Mouse (Mus musculus) frontal cortex, adult (tissue): ENCODE results near the gene Thbs1.

Experiments used
- ATAC-seq: cut with Nextera tagmentation; 2 replicates; pipeline ENCODE4 v1.9.2; 2017; ENCODE audit warnings: mild to moderate bottlenecking, moderate library complexity, mixed read lengths; ENCODE audit not compliant: low TSS enrichment

Thbs1 gene

DNA sequence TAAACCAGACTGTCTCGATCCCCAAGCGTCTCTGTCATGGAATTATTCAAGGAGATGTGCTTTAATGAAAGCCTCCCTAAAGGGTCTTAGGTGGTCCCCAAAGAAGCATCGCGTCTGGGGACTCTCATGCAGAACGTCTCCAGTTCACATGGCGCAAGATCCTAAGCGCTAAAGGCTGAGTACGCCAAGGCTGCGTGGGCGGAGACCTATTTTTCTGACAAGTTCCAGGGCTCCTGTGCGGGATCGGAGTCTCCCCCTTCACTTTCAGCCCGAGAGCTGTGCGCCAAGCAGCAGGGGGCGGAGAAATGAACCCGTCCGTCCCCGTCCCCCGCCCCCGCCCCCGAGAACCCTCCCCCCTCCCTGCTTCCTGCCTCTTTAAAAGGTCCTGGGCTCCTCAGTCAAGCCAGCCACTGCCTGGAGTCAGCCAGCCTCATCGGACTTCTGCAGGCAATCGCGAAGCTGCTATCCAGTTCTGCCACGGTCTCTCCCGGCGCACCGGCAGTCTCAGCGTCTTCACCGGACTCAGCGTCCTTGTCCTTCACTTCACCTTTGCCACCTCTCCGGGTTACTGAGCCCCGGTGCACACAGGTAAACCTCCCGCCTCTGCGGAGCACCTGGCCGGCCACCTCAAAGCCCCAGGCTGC, at the start of gene Thbs1:
Gene Thbs1, plus strand, starts transcription at position 389 of the 644 bp plus-strand sequence.
- peak; percentile 65 for ATAC-seq

DNA sequence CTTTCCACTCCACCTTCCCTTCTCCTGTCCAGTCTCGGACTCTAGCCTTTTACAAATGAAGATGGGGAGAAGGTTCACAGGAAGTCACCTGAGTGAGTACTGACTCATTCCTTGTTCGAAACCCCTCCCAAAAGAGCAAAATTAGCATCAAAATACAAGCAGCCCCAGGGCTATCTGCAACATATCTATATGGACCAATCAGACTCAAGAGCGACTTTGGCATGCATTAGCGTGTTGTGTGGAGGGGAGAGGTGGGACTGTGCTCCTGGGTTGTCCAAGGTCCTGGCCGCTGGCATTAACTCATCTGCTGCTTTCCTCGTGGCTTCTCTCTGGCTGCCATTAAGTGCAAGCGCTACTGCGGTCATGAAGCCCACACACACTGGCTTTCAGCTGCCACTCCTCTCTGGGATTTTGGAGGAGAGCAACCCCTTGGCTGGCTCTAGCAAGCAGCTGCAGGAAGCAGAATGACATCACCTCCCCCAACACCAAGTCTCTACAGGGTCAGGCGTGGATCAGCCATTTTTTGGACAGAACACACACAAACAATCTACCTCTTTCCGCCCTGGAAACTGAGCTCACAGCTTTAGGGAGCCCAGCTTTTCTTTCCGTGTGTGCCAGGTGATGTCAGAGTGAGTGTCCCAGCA, 47.4 kb upstream of the Thbs1 start:
- ATAC-seq: no peak

DNA sequence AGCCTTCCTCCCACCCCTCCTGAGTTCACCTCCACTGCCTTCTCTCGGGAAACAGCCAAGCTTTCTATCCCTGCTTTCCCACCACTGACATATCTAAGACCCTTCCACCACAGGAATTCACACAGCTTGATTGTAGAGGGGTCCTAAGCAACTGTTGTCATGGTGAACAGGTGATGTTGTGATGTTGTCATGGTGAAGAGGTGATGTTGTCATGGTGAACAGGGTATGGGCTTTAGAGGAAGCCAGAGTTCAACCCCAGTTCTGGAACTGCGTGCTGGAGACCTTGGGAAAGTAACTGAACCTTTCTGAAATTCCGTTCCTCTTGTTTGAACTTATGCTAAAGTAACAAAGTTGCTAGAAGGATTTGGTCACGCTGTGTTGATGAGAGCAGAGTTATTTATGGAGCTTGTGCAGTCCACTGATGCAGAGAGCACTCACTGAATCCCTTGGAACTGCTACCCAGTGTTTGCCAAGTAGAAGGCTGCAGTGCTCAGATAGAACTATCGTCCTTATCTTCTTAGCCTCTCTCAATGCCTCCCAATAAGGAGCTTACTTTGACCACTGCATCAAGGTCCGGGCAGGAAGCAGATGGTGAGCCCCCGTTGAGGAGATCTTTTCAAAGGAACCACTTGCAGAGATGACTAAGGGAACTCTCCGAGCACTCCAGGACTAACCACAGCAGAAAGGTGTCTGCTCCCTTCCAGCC, 45.5 kb upstream of the Thbs1 start:
- no peak for ATAC-seq

- ATAC-seq: no peak
Observed at GRCm38 (mm10) chr2:118069975-118070374, 41.7 kb upstream of the Thbs1 start.

DNA sequence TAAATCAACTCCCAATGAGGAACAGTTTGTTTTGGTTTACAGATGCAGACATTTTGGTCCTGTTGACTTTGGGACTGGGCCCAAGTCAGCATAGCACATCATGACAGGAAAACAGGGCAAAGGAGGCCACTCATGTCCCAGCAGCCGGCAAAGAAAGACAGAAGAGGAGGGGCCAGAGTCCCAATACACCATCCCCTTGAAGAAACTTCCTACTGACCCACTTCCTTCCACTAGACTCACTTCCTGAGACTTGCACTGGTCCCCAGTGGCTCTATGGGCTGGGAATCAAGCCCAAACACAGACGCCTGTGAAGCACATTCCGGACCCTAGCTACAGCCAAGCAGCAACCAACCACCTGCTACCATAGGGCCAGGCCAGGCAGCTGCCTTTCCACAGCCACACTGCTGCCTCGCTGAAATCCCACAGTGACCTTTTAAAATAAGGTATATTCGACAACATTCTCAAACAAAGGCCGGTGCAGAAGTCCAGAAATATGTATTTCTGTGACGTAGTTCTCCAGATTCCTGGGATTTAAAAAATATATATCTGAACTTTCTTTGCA, 38.8 kb upstream of the Thbs1 start:
- ATAC-seq: no peak

- no peak for ATAC-seq
Observed at GRCm38 (mm10) chr2:118074030-118074429, 37.6 kb upstream of the Thbs1 start.

DNA sequence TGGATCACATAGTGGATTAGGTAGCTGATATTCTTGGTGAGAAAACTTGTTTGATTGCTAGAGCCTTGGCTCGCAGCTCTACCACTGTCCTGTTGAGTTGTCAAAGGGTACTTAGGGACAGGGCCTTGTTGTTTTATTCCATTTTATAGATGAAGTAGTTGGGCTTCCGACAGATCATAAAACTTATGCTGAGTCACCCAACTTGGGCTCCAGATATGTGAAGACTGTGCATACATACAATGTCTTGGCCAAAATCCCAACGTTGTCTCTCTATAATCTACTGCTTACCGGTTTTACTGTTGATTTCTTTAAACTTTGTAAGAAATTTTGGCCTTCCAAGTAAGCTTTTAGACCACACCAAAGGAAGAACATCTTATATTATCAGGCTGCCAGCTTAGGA, 36.5 kb upstream of the Thbs1 start:
- no peak for ATAC-seq

- ATAC-seq: no peak
Observed at GRCm38 (mm10) chr2:118079131-118079530, 32.5 kb upstream of the Thbs1 start.

GRCm38 (mm10) chr2:118081581-118081980, 30.1 kb upstream of the Thbs1 start:
- ATAC-seq: no peak

GRCm38 (mm10) chr2:118083652-118084051, 28.0 kb upstream of the Thbs1 start:
- ATAC-seq: no peak

DNA sequence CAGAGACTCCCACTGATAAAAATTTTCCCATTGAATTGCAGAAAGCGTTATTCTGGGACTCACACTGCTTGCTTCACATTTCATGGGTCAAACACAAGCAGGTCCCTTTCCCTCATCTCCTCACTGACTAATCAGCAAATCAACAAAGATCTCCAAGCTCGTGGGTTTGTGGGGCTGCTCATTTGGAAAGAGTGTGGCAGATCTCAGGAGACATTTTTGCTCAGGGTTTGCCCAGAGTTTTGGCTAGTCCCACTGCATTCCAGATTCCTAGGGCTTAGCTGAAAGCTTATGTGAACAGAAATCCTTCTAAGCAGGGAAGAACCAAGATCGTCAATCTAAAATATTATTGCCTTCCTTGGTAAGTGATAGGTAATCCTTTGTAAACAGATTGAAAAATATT, 27.0 kb upstream of the Thbs1 start:
- ATAC-seq: no peak

- no peak for ATAC-seq
Observed at GRCm38 (mm10) chr2:118085647-118086046, 26.0 kb upstream of the Thbs1 start.

GRCm38 (mm10) chr2:118087044-118087726, 24.5 kb upstream of the Thbs1 start:
- no peak for ATAC-seq

DNA sequence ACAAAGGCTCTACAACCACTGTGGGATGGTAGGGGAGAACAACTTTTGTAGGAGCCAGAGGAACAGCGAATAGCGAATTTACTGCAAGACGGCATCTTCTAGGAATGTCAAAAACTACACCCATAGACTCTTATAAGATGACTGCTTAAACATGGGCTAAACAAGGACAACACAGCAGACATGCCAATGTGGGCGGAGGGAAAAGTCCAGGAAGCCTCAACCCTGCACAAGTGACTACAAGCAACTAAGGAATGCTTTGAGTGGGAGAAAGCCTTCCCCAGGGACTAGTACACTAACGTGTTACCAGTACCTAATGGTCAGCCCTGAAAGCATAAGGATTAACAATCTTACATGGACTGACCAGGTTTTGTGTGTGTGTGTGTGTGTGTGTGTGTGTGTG, 20.4 kb upstream of the Thbs1 start:
- ATAC-seq: no peak

DNA sequence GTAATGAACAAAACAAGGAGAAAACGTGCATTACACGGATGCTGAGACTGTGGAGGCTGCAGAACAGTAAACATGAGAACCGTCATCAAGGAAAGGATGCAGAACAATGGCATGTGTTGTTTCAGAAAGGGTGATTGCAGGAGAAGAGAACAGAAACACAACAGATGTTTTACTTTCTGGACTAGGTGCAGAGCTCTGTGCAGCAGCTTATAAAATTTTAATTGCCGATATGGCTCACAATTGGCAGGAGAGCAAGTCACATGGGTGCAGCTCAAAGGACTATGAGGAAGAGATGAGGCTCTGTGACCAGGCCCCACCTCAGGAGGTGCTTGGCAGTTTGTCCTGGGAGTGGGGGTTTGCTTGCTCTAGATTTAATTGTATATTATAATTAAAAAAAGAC, 12.6 kb upstream of the Thbs1 start:
- no peak for ATAC-seq

DNA sequence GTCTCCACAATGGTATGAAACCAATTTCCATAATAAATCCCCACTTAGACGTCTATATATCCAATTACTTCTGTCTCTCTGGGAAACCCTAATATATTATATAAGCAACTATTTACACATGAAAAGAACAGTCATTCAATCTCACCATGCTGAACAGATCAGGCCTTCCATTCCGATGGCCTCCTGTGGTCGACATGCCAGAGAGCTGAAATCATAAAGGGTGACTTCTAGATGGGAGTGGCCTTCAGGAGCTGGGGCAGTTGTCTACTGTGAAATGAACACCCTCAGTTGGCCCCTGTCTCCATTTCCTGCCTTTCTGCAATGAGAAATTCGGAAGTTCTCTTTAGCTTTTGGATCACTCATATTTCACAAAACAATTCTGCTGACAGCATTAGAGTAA, 9.5 kb upstream of the Thbs1 start:
- no peak for ATAC-seq

DNA sequence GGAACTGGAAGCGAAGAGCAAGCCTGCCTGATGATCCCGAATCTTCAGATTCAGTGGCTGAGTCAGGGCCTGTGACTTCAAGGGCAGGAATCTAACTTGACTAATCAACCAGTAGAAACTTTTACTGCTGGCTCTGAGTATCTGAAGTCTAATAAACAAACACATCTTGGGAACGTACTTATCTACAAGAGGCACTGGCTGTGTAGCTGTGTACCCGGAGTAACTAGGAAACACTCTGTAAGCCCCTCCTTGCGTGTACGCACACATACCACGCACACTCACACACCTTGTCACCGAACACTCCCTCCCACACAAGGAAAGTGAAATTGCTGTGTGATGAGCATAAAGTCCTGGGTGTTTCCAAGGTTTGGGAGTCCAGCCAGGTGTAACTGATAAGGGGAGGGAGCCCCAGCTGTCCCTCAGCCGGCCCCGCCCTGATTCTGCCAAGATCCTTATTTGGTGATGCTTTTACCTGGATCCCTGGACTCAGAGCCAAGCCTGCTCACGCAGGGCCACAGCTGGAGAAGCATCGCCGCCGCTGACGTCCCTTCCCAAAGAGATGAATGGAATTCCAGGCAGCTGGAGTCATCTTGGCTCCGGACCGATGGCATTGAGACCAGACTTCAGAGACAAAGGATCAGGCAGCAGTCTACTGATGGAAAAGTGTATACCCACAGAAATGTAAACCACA, 1.3 kb upstream of the Thbs1 start:
- ATAC-seq: no peak

DNA sequence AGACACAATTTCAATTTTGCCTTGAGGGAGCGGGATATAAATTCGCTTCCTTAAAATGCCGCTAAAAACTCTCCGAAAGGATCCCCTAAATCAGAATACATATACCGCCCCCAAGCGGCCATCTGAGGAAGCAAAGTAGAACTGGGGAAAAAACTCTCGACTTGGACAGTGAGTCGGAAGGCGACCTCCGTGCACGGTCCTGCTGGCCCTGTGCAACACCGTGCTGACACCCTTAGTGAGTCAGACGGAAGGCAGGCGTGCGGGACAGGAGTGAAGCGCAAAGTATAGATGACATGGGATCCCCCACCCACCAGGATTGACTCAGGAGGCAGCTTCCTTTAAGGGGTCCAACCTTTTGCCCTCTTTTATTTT, 574 bp upstream of the Thbs1 start:
- ATAC-seq: peak; percentile 76

GRCm38 (mm10) chr2:118112438-118112837, 762 bp downstream of the Thbs1 start:
- no peak for ATAC-seq

GRCm38 (mm10) chr2:118112846-118113479, 1.3 kb downstream of the Thbs1 start:
- no peak for ATAC-seq

- no peak for ATAC-seq
Observed at GRCm38 (mm10) chr2:118113808-118114524, 2.3 kb downstream of the Thbs1 start.
